Mouse (Mus musculus) cerebellum, postnatal 14 days (tissue): ENCODE measurements around the gene Npas1.

Experiments
- DNase-seq, 2 experiments: peaks; one replicate each; pipeline ENCODE4 v3.0.0; 2021; ENCODE audit warnings: mixed read lengths in 2 of 2

Gene Npas1

DNA sequence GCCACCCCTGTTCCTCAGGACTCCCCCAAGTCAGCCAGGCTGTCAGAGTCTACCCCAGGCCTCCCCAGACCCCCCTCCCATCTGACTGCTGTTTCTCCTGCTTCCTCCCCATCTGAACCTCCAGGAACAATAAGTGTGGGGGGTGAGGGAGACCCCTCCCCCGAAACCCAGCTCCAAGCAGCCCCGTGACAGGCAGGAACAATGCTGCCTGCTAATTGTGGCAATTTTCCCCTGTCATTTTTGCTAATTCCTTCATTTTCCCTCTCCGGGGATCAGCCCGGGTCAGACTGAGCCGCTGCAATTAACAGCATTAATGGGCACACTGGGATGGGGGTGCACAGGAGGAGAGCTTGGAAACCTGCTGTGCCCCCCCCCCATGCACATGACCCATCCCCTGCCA lies 9.4 kb downstream of the Npas1 start:
- no peak for DNase-seq

DNA sequence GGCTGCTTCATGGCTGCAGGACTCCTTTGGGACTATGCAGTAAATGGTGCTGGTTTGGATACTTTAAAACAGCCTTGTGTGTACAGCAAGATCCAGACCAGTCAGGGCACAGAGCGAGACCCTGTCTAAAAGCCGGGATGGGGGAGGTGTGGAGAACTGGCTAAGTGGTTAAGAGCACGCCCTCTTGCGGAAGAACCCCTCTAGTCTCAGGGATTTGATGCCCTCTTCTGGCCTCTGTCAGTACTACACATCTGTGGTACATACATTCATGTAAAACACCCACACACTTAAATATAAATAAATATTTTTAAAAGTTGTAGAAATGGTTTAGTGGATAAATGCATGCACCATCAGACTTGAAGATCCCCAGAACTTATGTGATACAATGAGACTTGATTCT lies 11.0 kb downstream of the Npas1 start:
- DNase-seq: peak in 1 of 2 experiments; percentile 52

DNA sequence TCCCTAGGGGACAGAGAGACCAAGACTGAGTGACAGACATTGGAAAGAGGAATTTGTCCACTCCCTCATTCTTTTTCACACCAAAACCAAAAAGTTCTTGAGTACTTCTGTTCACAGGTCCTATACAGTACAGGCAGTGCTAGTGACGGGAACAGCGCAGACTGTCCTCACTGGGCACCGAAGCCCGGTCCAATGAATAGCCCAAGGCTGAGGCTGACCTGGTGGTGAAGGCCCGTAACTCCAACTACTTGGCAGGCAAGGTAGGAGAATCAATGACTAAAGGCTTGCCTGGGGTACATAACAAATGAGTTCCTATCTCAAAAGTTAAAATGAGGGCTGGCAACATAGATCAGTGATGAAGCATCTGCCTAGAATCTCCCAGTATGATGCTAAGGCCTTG lies 12.0 kb downstream of the Npas1 start:
- no peak for DNase-seq

DNA sequence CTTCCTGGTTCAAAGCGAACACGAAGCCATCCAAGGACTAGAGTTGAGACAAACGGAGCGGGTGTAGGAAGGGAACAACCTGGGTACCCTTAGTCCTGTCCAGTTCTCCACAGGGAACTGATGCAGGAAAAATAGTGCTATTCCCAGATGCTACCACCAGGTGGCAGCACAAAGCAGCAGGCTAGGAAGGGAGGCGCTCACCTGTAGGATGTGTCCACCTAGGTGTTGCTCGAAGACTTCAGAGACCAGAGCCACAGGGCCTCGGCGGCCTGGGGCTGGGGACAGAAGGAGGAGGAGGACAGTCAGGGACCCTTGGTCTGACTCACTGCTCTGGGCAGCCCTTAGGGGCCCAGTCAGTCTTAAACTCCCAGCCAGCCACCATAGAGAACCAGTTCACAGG lies 12.4 kb downstream of the Npas1 start:
- DNase-seq: peak; percentile 88 to 93

DNA sequence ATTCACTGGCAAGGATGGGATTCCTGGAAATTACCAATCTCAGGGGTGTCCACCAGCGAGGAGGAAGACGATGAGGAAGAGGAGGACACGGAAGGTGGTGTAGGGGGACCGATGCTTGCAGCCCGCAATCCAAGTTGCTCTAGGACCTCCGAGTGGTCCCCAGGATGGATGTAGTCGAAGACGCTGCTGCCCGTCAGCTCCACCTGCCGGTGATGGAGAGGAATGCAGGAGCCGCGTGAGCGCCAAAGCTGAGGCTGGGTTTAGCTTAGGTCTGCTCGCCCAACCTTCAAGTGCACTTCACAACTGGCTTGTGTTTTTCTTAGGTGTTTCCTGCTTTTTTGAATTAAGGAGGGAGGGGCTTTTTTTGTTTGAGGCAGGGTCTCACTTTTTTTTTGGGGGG lies 14.3 kb downstream of the Npas1 start:
- DNase-seq: peak; percentile 93 to 94

DNA sequence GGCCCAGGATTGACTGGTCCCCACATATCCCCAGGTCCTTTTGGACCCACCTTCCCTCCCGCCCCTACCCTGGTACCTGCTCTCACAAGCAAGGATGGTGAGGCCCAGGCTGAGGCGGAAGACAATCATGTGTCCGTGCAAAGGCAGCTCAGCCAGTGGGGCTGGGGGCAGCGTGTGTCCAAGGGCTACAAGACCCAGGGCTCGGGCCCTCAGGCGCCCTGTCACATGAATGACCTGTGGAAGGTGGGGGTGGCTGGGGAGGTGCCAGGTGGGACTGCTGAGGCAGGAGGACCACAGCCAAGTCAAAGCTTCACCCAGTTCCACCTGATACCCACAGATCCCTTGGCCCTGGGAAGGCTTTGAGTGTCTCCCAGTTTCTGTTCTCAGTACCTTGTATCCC lies 15.8 kb downstream of the Npas1 start:
- peak in 1 of 2 experiments; percentile 54 for DNase-seq

DNA sequence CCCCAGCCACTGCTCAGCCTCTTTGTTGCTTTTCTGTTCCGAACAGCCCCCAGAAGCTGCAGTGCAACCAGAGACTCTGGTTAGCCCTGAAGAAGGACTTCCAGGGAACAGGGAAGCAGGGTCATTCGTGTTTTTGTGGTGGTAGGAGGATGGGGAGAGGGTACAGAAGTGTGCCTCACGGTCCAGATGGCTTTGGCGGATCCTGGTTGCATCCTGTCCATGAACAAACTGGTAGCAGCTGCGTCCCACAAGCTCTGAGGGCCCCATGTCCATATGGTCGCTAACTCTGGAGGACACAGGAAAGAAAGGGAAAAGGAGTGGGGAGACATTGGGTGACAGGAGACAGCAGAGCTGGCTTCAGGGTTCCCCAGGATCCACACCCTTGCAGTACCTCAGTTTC lies 16.4 kb downstream of the Npas1 start:
- DNase-seq: no peak

DNA sequence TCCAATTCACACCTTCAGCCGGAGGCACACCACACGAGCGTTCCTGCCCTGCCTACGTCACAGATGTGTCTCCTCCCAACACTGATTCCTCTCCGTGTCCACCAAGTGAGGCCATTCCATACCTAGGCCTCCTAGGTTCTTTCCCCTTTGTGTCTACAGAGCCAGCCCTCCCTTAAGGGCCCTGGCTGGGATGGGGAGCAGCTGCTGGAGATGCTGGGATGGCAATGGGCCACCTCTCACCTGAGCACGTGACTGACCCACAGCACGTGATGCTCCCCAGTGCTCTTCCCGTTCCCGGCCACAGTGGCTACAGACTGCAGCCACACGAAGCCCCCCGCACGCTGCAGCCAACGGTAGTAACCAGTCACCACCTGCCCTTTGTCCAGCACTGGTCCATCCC lies 17.0 kb downstream of the Npas1 start:
- peak; percentile 57 to 69 for DNase-seq

DNA sequence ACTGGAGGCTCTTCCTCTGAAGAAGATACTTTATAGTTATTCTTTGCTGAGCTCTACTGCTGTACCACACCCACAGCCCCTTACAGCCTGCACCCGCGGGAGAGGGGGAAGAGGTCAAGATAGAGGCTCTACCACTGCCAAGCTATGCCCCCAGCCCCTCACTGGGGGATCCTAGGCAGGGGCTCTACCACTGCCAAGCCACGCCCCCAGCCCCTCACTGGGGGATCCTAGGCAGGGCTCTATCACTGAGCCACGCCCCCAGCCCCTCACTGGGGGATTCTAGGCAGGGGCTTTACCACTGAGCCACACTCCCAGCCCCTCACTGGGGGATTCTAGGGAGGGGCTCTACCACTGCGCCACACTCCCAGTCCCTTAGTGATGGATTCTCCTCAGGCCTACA lies 21.2 kb downstream of the Npas1 start:
- DNase-seq: no peak

DNA sequence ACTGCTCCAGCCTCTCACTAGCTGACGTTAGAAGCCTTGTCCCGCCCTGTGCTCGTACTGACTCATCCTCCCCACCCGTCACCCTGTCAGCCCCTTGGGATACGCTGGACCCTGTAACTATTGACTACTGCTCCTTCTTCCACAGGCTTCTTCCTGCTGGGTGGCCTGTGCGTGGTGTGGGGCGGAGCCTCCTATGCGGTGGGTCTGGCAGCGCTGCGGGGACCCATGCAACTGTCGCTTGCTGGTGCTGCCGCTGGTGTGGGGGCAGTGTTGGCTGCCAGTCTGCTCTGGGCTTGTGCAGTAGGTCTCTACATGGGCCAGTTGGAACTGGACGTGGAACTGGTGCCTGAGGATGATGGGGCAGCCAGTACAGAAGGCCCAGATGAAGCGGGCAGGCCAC lies 22.5 kb downstream of the Npas1 start:
- no peak for DNase-seq

DNA sequence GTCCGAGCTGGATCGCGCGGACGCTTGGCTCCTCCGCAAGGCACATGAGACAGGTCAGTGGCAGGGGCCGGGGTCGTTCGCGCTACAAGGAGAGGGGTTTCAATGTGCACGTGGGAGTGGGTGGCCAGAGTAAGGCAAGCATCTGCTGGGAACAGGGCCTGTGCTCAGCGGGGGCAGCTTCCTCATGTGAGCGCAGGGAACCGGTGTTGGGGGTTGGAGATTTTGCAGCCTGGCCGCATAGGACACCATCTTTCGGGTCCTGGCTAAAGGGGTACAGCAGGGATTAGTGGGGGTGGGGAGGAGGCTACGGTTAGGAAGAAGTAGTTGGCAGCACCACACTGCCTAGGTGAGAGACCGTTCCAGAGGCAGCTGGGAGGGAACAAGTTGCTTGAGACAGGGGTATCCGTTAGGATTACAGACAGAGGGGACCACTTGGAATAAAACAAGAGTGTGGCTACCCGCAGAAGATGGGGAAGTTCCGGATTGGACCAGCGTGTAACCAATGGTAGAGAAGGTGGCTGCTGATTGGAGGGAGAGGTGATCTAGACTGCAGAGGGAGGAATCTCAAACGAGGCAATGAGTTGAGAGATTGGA lies 24.3 kb downstream of the Npas1 start:
- DNase-seq: peak; percentile 64 to 66

DNA sequence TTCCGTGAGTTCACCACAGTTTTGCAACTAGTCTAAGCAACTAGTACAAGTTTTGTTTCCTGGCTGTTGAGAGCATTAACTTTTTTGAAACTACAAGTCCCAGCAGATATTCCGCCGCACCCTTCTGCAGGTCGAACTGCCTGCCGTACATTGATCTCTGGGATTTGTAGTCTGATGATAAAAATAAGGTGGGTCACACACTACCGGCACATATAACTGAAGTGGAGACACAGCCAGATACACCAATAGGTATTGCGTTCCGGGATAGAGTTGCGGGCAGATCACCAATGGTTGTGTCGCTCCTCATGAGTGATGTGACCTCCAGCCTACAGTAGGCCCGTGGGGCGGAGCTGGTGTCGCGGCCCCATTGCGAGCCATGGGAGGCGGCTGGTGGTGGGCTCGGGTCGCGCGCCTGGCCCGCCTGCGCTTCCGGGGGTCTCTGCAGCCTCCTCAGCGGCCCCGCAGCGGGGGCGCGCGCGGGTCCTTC lies 24.9 kb downstream of the Npas1 start, which contains the start of gene Tmem160:
Tmem160 (plus strand) TSS at position 193 of the 487 bp plus-strand sequence.
- peak; percentile 91 to 92 for DNase-seq

DNA sequence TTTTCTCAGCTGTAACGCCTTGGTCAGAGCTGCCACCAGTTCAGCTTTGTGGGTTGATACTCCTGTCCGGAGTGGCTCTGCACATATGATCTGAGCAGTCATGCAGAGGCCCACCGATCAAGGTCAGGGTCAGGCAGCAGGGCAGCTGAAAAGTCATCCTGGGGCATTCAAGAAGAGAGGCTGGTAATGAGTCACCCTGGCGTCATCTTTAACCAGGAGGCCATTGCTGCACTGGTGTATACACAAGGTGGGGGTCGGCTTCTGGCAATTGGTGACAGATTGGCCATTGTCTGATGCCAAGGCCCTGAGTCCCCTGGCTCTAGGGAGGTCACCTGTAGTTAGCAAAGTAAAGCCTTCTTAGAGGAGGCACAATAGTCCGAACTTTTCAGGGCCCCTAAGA lies 25.9 kb downstream of the Npas1 start:
- no peak for DNase-seq

DNA sequence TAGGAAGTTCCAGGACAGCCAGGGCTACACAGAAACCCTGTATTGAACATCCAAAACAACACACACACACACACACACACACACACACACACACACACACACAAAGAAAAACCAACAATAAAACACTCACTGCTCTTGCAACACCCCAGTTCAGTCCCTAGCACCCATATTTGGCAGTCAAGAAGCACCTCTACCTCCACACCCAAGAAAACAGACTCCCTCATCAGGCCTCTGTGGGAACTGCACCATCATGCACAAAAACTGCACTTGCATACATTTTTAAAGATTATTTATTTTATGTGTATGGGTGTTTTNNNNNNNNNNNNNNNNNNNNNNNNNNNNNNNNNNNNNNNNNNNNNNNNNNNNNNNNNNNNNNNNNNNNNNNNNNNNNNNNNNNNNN lies 36.3 kb downstream of the Npas1 start:
- DNase-seq: no peak

DNA sequence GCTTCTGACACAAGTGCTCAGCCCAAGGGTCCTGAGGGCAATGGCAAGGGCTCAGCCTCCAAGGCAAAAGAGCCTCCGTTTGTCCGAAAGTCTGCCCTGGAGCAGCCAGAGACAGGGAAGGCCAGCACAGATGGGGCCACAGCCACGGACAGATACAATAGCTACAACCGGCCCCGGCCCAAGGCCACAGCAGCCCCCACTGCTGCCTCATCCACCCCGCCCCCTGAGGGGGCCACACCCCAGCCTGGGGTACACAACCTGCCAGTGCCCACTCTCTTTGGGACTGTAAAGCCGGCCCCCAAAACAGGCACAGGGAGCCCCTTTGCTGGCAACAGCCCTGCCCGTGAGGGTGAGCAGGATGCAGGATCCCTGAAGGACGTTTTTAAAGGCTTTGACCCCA lies 42.4 kb downstream of the Npas1 start:
- DNase-seq: no peak

DNA sequence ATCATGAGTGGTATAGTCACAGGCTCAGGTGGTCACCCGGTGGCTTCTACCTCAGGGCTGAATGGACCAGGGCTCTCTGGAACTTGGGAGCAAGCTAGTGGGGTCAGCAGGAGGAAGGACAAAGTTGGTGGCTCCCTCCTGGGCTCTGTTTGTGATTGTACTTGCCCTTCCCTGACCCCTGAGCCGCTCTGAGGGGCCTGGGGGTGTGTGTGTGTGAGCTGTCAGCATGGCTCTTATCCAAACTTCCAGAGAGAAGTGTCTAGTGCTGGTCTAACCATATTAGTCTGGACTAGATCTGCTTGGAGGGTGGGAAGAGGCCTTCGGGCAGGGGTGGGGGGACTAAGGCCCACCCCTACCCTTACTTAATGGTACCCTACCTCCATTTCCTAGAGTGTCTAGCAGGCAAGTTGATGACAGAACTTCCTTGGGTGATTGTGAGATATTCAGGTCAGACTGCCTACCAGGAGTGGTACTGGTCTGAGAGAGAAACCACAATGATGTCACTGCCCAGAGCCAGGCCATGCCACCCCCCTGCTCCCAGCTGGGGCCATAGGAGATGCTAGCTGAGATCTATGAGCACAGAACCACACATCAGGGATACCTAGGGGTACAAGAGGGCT lies 44.1 kb downstream of the Npas1 start:
- no peak for DNase-seq

DNA sequence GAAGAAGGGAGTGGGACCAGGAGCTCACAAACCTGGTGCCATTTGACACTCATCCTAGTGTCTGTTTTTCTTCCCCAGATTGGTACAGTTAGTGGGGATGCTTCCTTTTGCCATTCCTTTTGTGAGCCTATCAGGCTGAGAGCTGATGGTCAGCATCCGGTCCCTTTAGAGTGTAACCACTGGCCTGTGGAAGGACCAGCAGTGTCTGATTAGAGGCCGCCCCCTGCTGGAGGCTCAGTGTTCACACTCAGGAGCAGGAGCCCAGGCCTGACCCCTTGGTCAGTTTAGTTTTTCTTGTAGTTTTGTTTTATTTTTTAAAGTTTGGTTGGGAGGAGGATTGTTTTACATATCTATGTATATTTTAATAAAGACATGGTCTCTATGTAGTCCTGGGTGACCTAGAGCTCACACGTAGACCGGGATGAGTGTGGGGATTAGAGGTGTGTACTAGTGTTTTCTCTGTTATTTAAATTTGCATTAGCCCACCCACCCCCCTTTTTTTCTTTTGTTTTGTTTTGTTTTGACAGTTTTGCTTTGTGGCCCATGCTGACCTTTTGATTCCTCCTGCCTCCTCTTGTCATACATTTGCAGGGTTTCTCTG lies 51.3 kb downstream of the Npas1 start:
- peak; percentile 87 to 91 for DNase-seq

DNA sequence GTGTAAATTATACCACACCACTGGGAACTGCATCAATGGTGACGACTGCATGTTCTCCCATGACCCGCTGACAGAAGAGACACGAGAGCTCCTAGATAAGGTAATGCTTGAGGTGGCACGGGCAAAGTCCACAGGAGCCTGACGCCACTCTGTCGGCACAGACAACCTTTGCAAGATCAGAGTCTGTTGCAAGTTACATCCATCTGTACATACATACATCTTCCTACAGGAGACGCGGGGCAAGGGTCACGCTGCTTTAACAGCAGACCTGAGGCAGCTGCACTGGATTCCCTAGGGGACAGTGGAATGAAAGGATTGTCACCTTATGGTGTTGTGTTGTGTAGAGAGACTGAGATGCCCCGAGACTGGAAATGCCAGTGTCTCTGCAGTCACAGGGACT lies 51.8 kb downstream of the Npas1 start:
- no peak for DNase-seq

DNA sequence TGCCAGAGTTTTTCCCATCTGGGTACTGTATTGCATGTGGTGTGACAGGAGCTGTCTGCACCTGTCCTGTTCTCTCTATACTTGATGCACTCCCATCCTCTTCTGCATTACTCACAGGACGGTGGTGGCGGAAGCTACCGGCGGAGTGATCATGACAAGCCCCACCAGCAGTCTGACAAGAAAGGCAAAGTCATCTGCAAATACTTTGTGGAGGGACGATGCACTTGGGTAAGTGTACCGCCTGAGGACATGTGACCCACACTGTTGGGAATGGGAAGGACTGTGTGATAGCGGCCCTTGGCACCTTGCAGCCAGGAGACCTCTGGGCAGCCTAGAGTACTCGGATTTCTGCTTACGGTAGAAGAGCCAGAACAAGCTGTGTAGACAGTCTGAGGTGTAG lies 53.8 kb downstream of the Npas1 start:
- no peak for DNase-seq

DNA sequence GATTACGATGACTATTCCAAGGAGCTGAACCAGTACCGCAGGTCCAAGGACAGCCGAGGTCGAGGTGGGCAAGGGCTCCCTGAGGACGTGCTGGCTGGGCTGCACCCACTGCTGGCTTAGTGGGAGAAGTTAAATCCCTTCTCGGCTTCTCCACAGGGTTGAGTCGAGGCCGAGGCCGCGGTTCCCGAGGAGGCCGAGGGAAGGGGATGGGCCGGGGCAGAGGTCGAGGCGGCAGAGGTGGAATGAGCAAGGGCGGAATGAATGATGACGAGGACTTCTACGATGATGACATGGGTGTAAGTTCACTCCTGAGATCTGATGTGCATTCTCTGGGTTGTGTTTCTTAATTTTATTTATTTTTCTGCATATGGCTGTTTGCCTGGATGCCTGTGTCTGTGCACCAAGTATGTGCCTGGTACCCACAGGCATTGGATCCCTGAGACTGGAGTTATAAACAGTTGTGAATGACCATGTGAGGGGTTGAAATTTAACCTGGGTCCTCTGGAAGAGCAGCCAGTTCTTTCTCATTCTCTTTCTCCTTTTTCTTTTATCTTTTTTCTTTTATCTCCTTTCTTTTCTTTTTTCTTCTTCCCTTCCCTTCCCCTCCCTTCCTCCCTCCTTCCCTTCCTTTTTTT lies 55.2 kb downstream of the Npas1 start:
- no peak for DNase-seq

DNA sequence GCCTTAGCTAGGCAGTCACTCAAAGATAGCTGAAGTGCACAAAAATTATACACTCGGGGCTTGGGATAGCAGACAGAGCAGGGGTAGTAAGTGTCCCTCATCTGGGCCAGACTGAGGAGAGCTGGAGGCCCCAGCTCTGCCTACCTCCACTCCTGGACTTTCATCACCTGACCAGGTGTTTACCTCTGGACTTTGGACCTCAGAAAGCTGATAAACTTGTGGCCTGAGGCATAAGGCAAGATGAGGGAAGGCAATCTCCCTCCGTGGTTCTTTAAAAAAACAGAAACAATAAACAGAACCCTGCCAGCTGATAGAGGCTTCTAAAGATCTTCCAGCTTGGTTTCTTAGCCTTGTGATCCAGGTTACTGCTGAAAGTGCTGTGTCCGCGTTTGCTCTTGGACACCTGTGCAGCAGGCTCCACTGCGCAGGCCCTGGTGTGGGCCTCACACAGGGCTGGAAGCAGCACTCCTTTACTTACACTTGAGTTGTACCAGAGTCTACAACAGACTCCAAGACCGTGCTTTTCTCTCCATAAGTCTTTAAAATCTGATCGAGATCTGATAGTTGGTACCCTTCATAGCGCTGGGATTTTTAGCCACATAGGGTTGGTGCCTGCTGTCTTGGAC lies 56.9 kb downstream of the Npas1 start:
- no peak for DNase-seq

DNA sequence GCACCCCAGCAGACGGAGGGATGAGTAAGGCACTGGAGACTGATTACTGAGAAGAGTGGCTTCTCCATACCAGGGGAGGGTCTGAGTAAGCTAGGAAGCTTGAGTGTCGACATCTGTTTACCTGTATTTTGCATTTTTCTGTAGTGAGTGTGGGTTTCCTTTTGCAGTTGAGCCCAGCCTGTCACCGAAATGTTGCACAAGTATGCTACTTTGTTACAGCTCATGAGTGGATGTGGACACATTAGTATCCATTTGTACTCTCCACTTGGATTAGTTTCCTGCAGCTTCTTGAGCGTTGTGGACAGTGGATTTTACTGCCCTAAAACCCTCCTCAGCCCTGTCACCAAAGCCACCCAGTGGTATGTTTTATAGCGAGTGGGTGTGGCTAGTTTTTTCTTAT lies 58.8 kb downstream of the Npas1 start:
- no peak for DNase-seq

DNA sequence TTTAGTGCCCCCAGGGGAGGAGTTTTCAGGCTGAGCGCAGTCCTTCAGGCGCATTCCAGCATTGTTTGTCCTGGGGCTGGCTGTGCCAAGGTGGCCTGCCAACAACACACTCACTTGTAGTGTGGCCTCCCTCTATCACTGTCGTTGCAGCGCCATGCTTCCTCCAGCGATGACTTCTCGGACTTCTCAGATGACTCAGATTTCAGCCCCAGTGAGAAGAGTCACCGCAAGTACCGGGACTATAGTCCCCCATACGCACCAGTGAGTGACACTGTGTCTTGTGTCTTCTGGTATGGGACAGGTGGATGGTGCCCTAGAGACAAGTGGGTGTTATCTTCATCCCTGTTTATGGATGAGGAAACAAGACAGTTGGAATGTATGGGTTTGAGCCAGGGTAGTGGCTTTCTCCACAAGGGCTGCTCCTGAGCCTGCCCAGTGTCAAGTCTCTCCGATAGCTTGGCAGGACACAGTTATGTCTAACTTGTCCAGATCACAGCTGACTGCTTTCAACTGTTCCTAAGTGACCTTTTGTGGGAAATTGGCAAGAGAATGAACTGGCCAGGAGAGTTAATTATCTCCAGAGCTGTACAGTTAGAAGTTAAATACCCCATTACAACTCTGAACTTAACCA lies 60.3 kb downstream of the Npas1 start:
- DNase-seq: no peak
